Comparison of ENCODE assay signal across 14 mouse cellular contexts in the genomic region with DNA sequence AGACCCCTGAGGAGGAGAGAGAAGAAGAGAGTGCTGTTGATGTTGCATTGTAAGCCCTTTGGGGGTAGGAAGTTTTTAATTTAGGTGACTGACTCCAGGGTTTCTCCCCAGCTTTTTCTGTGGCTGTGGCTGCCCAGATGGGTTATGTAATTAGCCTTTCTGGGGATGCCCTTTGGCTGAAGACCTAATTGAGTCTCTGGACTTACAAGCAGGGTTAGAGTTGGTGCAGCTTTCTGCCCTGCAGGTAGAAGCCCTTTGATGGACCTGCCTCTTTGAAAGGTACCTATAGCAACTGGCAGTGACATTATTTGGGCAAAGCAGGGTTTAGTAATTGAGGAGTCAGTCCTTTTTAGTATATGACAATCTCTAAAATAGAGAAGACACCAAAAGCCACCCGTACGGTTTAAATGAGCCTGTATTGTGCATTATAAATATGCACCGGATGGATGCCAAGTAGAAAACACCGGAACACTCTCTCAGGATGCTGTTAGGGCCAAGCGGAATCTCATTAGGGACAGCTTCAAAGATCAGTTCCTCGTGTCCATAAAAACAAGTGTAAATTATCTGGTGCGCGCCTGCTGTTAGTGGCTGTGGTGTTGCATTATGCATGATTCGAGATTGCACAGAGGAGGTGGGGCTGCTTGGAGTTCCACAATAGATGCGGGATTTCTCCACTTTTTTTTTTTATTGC. TPM values are rescaled to one million over a fixed set of nuclear protein-coding genes. Genes with fewer than 3 reads are reported as not detected.
DNase-seq lines count a peak whose midpoint lies in the region; ATAC-seq lines count a peak whose summit lies in the region.
"Had no signal": no experiment of that assay in that cellular context is flagged by ENCODE, and none has a peak within 500 bp of the region (broad histone marks: within the 10 kb centered on the region; RNA-seq: fewer than 3 reads in every experiment).

No protein-coding gene starts in this region.

- no peaks in the 10 kb centered on the region for H3K27me3 ChIP-seq in forebrain, embryonic 12.5 days
- no peaks in the 10 kb centered on the region for H3K27me3 ChIP-seq in hindbrain, embryonic 12.5 days
- no peaks in the 10 kb centered on the region for H3K27me3 ChIP-seq in midbrain, embryonic 15.5 days (replicated peaks)
- no peaks in the 10 kb centered on the region for H3K27me3 ChIP-seq in liver, embryonic 12.5 days (replicated peaks)
- H3K27me3 ChIP-seq: heart, embryonic 13.5 days; limb, embryonic 13.5 days; stomach, embryonic 15.5 days had no signal

- H3K9me3 ChIP-seq in forebrain, embryonic 12.5 days: no peaks in the 10 kb centered on the region
- no peaks in the 10 kb centered on the region for H3K9me3 ChIP-seq in hindbrain, embryonic 12.5 days (replicated peaks)
- no peaks in the 10 kb centered on the region for H3K9me3 ChIP-seq in midbrain, embryonic 15.5 days
- H3K9me3 ChIP-seq in liver, embryonic 12.5 days (replicated peaks): no peaks in the 10 kb centered on the region
- H3K9me3 ChIP-seq: heart, embryonic 13.5 days; limb, embryonic 13.5 days; stomach, embryonic 15.5 days had no signal

- ATAC-seq in forebrain, embryonic 12.5 days (ENCODE audit: low FRiP score): peak; percentile 85
- ATAC-seq in hindbrain, embryonic 12.5 days (ENCODE audit: low FRiP score): peak; percentile 83
- ATAC-seq in midbrain, embryonic 15.5 days (replicated peaks): peak; percentile 88
- no peak for ATAC-seq in liver, embryonic 12.5 days

- peaks cover 57% of the 10 kb centered on the region for H3K4me1 ChIP-seq in forebrain, embryonic 12.5 days
- H3K4me1 ChIP-seq in hindbrain, embryonic 12.5 days: peaks cover 47% of the 10 kb centered on the region
- H3K4me1 ChIP-seq in midbrain, embryonic 15.5 days: peaks cover 32% of the 10 kb centered on the region
- H3K4me1 ChIP-seq in liver, embryonic 12.5 days: peaks cover 8% of the 10 kb centered on the region; the same call in 1 of the 2 replicates
- H3K4me1 ChIP-seq: stomach, embryonic 15.5 days had no signal

- no peak overlapping the region for H3K9ac ChIP-seq in forebrain, embryonic 12.5 days
- H3K9ac ChIP-seq in hindbrain, embryonic 12.5 days: no peak overlapping the region
- no peak overlapping the region for H3K9ac ChIP-seq in midbrain, embryonic 15.5 days
- H3K9ac ChIP-seq in liver, embryonic 12.5 days: no peak overlapping the region
- H3K9ac ChIP-seq: heart, embryonic 13.5 days; limb, embryonic 13.5 days; stomach, embryonic 15.5 days had no signal

- H3K27ac ChIP-seq in forebrain, embryonic 12.5 days: peak overlapping the region; percentile 61
- H3K27ac ChIP-seq in hindbrain, embryonic 12.5 days: peak overlapping the region; percentile 60
- H3K27ac ChIP-seq in midbrain, embryonic 15.5 days: peak overlapping the region; percentile 63
- no peak overlapping the region for H3K27ac ChIP-seq in liver, embryonic 12.5 days
- H3K27ac ChIP-seq: heart, embryonic 13.5 days; limb, embryonic 13.5 days; stomach, embryonic 15.5 days had no signal

- 0 out of 2 replicates have a peak, but pooled peaks cover 4% of the 10 kb centered on the region for H3K36me3 ChIP-seq in forebrain, embryonic 12.5 days (replicated peaks)
- H3K36me3 ChIP-seq in hindbrain, embryonic 12.5 days: no peaks in the 10 kb centered on the region
- H3K36me3 ChIP-seq in midbrain, embryonic 15.5 days (replicated peaks): no peaks in the 10 kb centered on the region
- H3K36me3 ChIP-seq in liver, embryonic 12.5 days: no peaks in the 10 kb centered on the region
- H3K36me3 ChIP-seq: limb, embryonic 13.5 days; stomach, embryonic 15.5 days had no signal

- no peak overlapping the region for H3K4me2 ChIP-seq in forebrain, embryonic 12.5 days
- H3K4me2 ChIP-seq in hindbrain, embryonic 12.5 days (replicated peaks): no peak overlapping the region
- H3K4me2 ChIP-seq in midbrain, embryonic 15.5 days: peak overlapping the region; percentile 23; the same call in 1 of the 2 replicates
- no peak overlapping the region for H3K4me2 ChIP-seq in liver, embryonic 12.5 days
- H3K4me2 ChIP-seq: heart, embryonic 13.5 days; limb, embryonic 13.5 days; stomach, embryonic 15.5 days had no signal

- no peak overlapping the region for H3K4me3 ChIP-seq in forebrain, embryonic 12.5 days (replicated peaks)
- H3K4me3 ChIP-seq in hindbrain, embryonic 12.5 days: no peak overlapping the region
- no peak overlapping the region for H3K4me3 ChIP-seq in midbrain, embryonic 15.5 days
- H3K4me3 ChIP-seq in liver, embryonic 12.5 days: no peak overlapping the region
- H3K4me3 ChIP-seq: heart, embryonic 13.5 days; limb, embryonic 13.5 days; stomach, embryonic 15.5 days had no signal

- DNase-seq in layer of hippocampus, adult 9-11 months: peak; percentile 53
- DNase-seq in layer of hippocampus, adult 11-12 months (ENCODE audit: low spot score): no peak
- DNase-seq in spleen, adult 12 weeks (ENCODE audit: low spot score): no peak
- DNase-seq: cerebellum, adult 8-10 months; gastrocnemius, postnatal 14 days; lung, adult 18-20 months; thymus, postnatal 14 days had no signal

- 28% methylated on average over 10 of the region's 10 CpGs for WGBS in forebrain, embryonic 12.5 days
- 35% methylated on average over 10 of the region's 10 CpGs for WGBS in hindbrain, embryonic 12.5 days
- 13% methylated on average over 10 of the region's 10 CpGs for WGBS in midbrain, embryonic 15.5 days
- 78% methylated on average over 10 of the region's 10 CpGs for WGBS in liver, embryonic 12.5 days (ENCODE audit: insufficient replicate concordance)

RNA-seq across cellular contexts. Expression of a gene that starts 22.8 kb away (rescaled TPM):
- 165 and 177 TPM in 2 replicates for polyA plus RNA-seq in forebrain, embryonic 12.5 days (2016; fragmentation: Nextera tagmentation; extraction: Ambion mirVana)
- polyA plus RNA-seq in hindbrain, embryonic 12.5 days (2016; fragmentation: Nextera tagmentation; extraction: Ambion mirVana): 84.2 and 98.3 TPM in 2 replicates
- 150 and 159 TPM in 2 replicates for polyA plus RNA-seq in midbrain, embryonic 15.5 days (2015; fragmentation: Nextera tagmentation; extraction: Ambion mirVana)
- 5.3 and 6.7 TPM in 2 replicates for polyA plus RNA-seq in liver, embryonic 12.5 days (2016; fragmentation: Nextera tagmentation; extraction: Ambion mirVana)

Comparison
In these comparisons a context has a peak if more than half of its experiments do, and no peak if none do; other contexts are left out.
1. RNA of a gene that starts 22.8 kb away (polyA plus RNA-seq): 165 to 177 TPM in forebrain, embryonic 12.5 days, 150 to 159 TPM in midbrain, embryonic 15.5 days and 84.2 to 98.3 TPM in hindbrain, embryonic 12.5 days; 5.3 to 6.7 TPM in liver, embryonic 12.5 days; every median in the first group is over 10 times any median in the second.